In the genomic region with DNA sequence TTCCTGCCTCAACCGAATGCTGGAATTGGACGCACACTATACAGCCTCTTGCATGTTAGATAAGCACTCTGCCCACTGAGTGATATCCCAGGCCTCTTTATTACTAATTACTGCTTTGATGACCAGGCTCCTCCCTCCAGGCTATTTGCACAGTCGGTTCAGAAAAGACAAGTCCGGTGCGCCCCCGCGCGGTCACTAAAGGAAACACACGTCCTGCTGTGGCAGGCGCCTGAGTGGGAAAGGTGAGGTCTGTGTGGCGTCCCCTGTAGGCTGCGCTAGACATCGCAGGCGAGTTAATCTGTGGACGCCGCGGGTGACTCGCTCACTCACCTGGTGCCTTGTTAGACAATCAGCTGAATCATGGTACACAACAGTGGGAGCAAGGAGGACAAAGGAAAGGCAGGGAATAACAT, we compare ENCODE assay signal across 8 mouse cellular contexts. TPM values are rescaled to one million over a fixed set of nuclear protein-coding genes. Genes with fewer than 3 reads are reported as not detected.
DNase-seq lines count a peak whose midpoint lies in the region; ATAC-seq and TF ChIP-seq lines count a peak whose summit lies in the region.

No protein-coding gene starts in this region.

- peak; percentile 88 for ATAC-seq in frontal cortex, adult (ENCODE audit: low TSS enrichment)
- peak; percentile 46; the same call in 1 of the 2 replicates for ATAC-seq in hindbrain, embryonic 13.5 days (ENCODE audit: low FRiP score)

- H3K4me1 ChIP-seq in cerebellum, adult 2 months (ENCODE audit: control insufficient read depth, insufficient read depth, low read length): peaks cover 11% of the 10 kb centered on the region
- H3K4me1 ChIP-seq in hindbrain, embryonic 13.5 days (replicated peaks): peaks cover 4% of the 10 kb centered on the region; the same call in 1 of the 2 replicates

- no peaks in the 10 kb centered on the region for H3K27me3 ChIP-seq in cerebellum, adult 2 months (ENCODE audit: control insufficient read depth, insufficient read depth, low read length)
- no peaks in the 10 kb centered on the region for H3K27me3 ChIP-seq in hindbrain, embryonic 13.5 days

- H3K27ac ChIP-seq in cerebellum, adult 2 months (ENCODE audit: insufficient read depth, low read length): no peak overlapping the region
- H3K27ac ChIP-seq in hindbrain, embryonic 13.5 days: no peak overlapping the region

- H3K9me3 ChIP-seq in hindbrain, embryonic 13.5 days: no peaks in the 10 kb centered on the region

- H3K9ac ChIP-seq in hindbrain, embryonic 13.5 days: no peak overlapping the region

- TF ChIP-seq POLR2A in cerebellum, adult 2 months (IDR thresholded peaks at IDR 0.05; ENCODE audit: borderline replicate concordance, insufficient read depth, low read length): no peak

- H3K4me3 ChIP-seq in cerebellum, adult 2 months (replicated peaks; ENCODE audit: insufficient read depth, low read depth, low read length): no peak overlapping the region
- H3K4me3 ChIP-seq in hindbrain, embryonic 13.5 days: no peak overlapping the region

- TF ChIP-seq CTCF in cerebellum, adult 2 months (IDR thresholded peaks at IDR 0.05; ENCODE audit: borderline replicate concordance, insufficient read depth, low read depth, low read length): peak; percentile 100

- DNase-seq in Muller cell, postnatal 12 days (ENCODE audit: inconsistent ontology term): peak; percentile 97
- DNase-seq in cerebellum, adult 2 months: peak; percentile 96 to 99
- peak; percentile 99 for DNase-seq in layer of hippocampus, postnatal 10 days (ENCODE audit: low spot score in 2 of 2)
- peak; percentile 98 for DNase-seq in lung, postnatal 10 days
- DNase-seq in retina, adult 2 months (ENCODE audit: low read depth, low spot score): peak; percentile 74
- peak; percentile 94 for DNase-seq in thymus, postnatal 14 days

- WGBS in cerebellum, adult 2 months: 1% methylated on average over 18 of the region's 18 CpGs
- 2% methylated on average over 18 of the region's 18 CpGs for WGBS in hindbrain, embryonic 13.5 days

- H3K4me2 ChIP-seq in hindbrain, embryonic 13.5 days: no peak overlapping the region

- H3K36me3 ChIP-seq in hindbrain, embryonic 13.5 days: no peaks in the 10 kb centered on the region

RNA-seq across cellular contexts. Expression of a gene that starts 11.0 kb away (rescaled TPM):
- 1.00 and 1.4 TPM in 2 replicates for polyA plus RNA-seq in cerebellum, adult 2 months (2012; rRNA removed)
- polyA plus RNA-seq in hindbrain, embryonic 13.5 days (2015; fragmentation: Nextera tagmentation; extraction: Ambion mirVana): 1.1 and 1.4 TPM in 2 replicates
- 1 to 10 TPM; 1.6 to 1.7 TPM for total RNA-seq in layer of hippocampus, postnatal 10 days (2021)

RNA-seq across cellular contexts. Expression of a gene that starts 15.3 kb away (rescaled TPM):
- polyA plus RNA-seq in cerebellum, adult 2 months (2012; rRNA removed): 15.6 and 18.5 TPM in 2 replicates
- polyA plus RNA-seq in hindbrain, embryonic 13.5 days (2015; fragmentation: Nextera tagmentation; extraction: Ambion mirVana): 5.3 and 5.4 TPM in 2 replicates
- total RNA-seq in layer of hippocampus, postnatal 10 days (2021): 10 to 100 TPM; 11.4 to 12.1 TPM

RNA-seq across cellular contexts. Expression of a gene that starts 58.7 kb away (rescaled TPM):
- polyA plus RNA-seq in cerebellum, adult 2 months (2012; rRNA removed): 70.9 and 73.7 TPM in 2 replicates
- 366 and 373 TPM in 2 replicates for polyA plus RNA-seq in hindbrain, embryonic 13.5 days (2015; fragmentation: Nextera tagmentation; extraction: Ambion mirVana)
- 100 to 1,000 TPM; 124 to 139 TPM for total RNA-seq in layer of hippocampus, postnatal 10 days (2021)

RNA-seq across cellular contexts. Expression of a gene that starts 59.0 kb away (rescaled TPM):
- 31.2 and 35.3 TPM in 2 replicates for polyA plus RNA-seq in cerebellum, adult 2 months (2012; rRNA removed)
- polyA plus RNA-seq in hindbrain, embryonic 13.5 days (2015; fragmentation: Nextera tagmentation; extraction: Ambion mirVana): 26.8 and 28.8 TPM in 2 replicates
- 10 to 100 TPM; 26.9 to 30.2 TPM for total RNA-seq in layer of hippocampus, postnatal 10 days (2021)
